Mouse (Mus musculus) kidney, adult 11 months (tissue): ENCODE data around the gene Thbs4.
A peak's percentile ranks its signal among the peaks of the same experiment; 100 is the strongest.

Source experiments
- DNase-seq: peaks from one replicate; pipeline ENCODE4 v3.0.0; 2022

Thbs4 gene

DNA sequence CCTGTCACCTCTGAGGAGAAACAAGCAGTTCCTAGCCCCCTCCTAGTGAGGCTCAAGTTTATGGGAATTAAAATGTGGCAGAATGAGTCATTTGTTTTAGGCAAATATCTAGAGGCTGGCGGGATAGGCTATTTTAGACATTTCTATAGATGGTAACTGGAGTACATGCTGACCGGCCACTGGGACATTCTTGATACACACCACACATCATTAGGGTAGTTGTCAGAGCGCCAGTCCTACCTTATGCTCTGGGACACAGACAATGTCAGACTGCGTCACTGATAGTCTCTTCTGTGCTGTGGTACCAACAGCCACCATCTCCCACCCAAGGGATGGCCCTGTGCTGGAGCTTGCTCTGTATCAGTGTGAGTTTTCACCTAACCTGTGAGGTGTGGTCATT is 35.5 kb downstream of the Thbs4 start:
- no peak for DNase-seq

DNA sequence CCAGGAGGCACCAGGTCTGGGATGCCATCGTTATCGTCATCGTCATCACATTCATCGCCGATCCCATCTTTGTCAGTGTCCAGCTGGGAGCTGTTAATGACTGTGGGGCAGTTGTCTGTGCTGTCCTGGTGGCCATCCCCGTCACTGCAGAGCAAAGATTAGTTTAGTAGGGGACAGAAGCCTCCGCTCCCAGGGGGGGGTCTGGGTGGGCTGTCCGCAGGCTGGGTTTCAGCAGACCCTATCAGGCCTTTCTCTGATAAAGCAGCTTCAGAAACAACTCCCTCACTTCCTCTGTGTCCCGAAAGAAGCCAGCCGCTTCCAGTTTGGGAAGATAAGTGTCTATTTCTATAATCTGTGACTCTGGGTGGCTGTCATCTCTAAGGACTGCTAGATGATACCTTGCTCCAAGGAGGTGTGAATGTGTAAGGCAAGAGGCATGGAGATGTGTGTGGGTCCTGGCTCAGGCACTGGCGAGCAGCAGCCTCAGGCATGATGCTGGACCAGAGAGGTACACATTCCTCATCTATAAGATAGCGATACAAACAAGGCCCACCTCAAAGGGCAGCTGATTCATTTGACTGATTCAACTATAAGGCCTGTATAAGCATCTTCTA is 36.5 kb downstream of the Thbs4 start:
- no peak for DNase-seq

DNA sequence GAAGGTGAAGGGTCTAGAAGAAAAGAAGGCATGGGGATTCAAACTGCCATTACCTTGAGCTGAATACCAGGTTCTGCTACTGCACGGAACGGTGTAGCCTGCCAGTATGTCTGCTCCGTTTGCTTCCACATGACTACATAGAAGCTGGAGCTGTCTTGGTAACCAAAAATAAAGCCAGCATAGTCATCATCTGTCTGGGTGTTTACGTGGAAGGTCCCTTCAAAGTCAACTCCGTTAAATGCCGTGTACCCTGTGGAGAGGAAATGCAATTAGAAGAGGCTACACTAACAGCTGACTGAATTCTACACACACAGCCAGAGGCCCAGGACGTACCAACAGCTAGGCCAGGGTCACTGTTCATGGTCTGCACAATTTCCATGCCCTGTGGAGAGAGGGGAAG is 39.6 kb downstream of the Thbs4 start:
- no peak for DNase-seq

DNA sequence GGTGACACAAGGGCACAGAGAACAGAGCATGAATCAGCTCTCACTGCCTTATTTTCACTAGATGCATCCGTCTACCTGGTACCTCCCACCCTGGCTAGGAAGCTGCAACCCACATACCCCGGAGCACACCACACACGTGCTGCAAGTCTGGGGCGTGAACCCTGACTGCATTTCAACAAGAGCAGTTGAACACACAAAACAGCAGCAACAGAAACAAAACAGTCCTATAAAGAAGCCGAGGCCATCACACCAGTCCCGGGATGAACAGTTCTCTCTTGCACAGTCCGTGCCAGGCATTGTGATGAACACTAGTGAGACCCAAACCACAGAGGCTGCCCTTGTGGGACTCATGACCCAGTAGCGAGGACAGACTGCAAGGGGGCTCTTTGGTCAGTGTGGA is 40.9 kb downstream of the Thbs4 start:
- DNase-seq, result no peak

DNA sequence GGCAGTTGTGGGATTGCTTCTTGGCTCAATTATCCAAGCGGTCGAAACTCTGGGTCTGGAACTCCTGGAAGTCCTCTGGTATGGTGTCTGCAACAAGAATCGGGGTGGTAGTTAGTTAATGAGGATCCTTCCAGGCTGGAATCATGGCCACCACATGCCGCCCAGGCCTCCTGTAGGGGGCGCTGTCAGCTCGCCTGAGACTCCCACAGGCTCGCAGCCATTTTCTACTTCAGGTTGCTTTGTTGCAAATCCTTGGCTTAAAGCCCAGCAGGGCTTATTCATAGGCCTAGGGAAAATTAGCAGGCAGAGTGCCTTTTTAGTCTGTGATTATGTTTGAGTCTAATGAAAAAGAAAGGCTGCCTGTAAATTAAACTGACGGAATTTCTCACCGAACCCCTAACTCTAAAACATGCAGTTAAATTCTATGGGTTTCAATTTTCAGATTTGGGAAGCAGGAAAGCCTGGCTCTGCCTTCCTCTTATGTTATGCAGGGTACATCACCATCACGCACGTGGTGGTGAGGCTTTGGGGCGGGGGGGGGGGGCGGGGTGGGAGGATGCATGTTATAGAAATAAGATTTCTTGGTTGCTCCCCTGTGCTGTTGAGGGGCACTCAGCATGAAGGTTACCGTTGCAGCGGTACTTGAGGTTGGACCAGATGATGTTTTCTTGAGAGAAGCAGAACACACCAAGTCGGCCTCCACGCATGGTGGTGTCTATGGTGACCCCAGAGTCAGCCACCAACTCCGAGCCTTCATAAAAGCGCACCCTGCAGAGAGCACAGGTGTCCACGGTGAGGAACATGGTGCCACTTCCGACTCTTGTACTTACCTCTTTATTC is 42.7 kb downstream of the Thbs4 start:
- peak; percentile 50 for DNase-seq

DNA sequence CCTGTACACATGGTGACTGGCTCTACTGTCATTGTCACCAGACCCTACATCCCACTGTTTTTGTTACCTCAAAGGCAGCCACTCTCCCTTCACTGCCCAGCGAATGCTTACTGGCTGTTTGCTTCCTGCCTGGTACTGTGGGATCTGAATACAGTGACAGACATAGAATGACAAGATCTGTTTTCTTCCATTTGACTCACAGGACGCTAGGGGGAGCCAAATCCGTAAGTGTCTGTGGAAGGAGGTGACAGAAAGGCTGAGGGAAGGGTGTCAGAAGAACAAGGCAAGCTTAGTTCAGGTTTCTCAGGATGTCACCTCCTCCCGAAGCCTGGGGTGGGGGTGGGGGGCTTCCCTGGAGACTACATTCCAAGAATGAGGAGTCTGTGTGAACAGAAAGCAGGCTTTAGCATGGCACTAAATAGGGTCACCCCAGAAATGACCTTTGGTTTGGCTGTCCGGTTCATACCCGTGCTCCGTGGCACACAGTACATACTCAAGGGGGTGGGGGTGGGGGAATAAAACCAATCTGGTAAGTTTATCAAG is 43.6 kb downstream of the Thbs4 start:
- peak; percentile 26 for DNase-seq

DNA sequence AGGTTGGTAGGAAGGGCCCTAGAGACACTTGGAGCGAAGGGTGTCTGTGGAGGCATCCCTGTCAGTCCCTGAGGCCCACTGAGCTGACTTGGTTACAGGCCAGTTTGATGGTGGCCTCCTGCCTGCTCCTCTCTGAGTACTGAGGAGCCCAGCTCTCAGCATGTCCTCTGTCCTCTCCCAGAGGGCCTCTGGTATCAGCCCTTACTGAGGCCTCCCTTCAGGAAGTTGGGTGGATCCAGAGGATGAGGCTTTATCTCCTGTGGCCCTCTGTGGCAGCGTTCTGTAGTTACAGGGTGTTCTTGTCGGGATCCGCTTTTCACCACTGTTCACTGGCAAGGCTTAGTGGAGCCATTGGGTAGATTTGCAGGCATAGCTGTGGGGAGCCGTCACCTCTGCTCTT is 51.3 kb downstream of the Thbs4 start:
- no peak for DNase-seq

DNA sequence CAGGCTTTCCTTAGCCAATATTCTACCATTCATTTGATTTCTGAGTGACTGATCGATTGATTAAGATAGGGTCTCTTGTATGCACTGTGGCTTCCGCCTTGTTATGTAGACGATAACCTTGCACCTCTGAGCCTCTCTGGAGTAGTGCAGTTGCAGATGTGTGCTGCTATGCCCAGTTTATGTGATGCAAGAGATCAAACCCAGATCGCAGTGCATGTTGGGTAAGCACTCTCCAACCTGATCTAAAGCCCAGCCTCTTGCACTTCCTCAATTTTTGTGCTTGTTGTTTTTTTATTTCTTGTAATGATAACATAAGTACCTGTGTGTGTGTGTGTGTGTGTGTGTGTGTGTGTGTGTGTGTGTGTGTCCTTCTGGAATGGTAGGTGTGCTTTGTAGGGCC is 51.7 kb downstream of the Thbs4 start:
- no peak for DNase-seq

DNA sequence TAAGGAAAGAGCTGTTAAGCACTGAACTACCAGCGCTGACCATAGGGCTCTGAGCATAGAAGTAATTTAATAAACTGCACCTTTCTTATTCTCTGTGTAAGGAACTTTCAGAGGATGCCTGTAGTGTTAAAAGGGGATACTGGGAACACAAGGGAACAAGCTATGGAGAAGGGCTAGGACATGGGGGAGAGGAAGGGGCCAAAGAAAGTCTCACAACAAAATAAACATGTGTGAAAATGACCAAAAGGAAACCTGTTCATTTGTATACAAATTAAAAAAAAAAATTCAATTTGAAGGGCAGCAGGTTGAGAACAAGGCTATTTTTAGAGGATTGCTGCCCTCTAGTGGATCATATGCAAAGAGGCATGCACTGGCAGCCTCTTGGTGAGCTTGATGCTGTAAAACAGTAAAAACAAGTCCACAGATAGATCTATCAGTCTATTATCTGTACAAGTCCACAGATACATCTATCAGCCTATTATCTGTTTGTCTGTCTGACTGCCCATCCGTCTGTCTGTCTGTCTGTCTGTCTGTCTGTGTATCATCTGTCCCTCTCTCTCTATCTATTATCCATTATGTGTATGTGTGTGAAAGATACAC is 53.8 kb downstream of the Thbs4 start:
- peak; percentile 11 for DNase-seq

DNA sequence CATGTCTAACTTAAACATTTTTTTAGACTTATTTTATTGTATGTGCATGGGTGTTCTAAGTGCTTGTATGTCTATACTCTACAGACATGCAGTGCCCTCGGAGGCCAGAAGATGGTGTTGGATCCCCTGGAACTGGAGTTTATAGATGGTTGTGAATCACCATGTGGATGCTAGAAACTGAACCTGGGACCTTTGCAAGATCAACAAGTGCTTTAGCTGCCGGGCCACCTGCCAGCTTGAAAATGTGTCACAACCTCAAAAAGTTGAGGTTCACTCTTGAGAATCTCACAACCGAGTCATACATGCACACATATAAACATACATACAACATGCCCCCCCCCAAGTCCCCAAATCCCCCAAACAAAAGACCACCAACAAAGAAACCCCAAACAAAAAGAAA is 54.8 kb downstream of the Thbs4 start:
- no peak for DNase-seq

DNA sequence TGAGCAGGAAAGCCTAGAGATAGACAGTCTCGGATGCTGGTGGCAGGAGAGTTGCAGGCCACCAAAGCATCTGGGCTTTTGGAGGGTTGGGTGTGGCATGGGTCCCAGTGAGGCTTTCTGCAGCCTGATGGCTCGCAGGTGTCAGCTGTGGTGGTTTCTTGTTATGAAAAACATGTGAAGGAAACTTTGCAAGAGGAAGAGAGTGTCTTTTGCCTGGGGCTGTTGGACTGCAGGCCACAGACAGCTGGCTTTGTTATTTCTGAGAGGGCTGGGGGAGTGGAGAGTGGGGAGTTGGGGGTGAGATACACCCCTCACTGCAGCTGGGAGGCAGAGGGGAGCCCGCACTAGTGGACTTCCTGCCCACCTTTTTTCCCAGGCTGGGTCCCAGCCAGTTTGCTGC is 55.8 kb downstream of the Thbs4 start:
- DNase-seq, result no peak

DNA sequence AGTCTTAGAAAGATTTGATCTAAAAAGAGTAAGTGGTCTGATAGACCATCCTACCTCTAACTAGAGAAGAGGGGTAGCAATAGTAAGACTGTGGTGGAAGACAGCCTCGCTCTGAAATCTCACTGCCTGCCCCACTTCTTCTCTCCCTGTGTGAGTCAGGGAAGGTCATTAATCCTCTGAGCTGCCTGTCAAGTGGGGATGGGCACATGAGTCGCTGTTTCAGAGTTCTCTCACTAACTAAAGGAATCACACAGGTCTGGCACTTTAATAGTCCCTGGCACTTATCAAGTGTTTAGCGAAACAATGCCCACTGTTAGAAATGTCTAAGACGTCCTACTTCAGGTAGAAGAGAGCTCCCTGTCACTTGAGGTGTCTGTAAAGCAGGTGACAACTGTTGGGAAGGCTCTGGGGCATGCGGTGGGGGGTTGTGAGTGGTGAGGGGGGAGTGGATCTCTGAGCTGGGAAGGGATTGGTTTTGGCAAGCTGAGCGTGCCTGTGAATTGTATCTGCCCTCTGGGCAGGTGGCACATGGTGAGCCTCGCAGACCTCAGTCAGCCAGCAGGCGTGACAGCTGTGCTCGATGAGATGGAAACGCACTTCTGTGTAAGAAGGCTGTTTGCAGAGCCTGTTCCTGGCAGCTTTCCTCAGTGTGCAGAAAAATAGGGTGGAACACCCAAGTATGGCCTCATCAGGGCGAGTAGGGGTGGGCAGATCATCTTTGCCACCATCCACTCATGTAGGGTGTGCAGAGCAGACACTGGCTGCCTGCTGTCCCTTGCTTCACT is 57.9 kb downstream of the Thbs4 start:
- DNase-seq, result no peak

DNA sequence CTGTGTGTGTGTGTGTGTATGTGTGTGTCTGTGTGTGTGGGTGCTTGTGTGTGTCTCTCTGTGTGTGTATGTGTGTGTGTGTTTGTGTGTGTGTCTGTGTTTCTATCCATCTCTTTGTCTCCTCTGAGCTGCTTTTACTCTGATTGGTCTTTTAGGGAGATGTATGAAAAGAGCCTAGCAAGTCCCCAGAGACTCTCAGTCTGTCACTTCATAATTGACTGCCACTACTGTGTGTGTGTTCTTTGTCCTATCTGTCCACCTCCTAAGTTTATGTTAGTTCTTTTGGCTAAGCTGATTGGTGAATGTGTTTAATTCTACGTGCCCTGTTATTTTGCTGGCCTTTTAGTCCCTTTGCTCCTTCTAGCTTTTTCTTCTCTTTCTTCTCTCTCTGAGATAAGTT is 58.9 kb downstream of the Thbs4 start:
- DNase-seq, result no peak

DNA sequence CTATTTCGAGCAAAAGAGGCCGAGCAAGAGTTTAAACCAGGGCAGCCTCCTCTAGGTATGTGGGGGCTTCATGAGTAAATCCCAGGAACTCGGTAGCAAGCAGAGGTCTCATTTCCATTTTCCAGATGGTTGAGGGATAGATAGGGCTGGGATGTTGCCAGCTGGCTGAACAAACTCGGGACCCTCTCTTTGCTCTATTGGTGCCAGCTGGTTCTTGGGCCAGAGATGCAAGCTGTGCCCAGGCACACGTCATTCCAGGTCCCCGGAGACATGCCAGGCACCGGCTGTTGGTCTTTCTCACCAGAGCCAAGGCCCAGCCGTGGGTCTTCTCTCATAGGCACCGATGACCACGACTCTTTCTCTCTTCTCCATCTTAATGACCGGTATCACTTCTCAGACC is 60.9 kb downstream of the Thbs4 start:
- no peak for DNase-seq

DNA sequence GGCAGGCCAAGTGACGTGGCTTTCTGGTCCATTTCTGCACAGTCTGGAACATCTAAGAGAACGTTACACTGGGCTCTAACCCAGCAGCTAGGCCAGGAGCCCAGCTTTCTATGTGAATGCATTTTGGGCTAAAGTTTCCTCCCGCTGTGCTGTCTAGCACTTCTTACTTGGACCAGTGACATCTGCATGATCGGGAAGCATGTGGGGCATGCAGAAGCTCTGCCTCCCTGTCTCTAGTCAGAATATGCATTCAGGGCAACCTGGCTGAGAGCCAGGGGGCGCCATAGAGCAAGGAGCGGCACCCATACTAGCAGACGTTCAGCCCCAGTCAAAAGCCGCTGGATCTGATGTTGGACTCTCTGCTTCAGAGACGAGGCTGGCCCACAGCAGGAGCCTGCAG is 61.4 kb downstream of the Thbs4 start:
- DNase-seq, result no peak

DNA sequence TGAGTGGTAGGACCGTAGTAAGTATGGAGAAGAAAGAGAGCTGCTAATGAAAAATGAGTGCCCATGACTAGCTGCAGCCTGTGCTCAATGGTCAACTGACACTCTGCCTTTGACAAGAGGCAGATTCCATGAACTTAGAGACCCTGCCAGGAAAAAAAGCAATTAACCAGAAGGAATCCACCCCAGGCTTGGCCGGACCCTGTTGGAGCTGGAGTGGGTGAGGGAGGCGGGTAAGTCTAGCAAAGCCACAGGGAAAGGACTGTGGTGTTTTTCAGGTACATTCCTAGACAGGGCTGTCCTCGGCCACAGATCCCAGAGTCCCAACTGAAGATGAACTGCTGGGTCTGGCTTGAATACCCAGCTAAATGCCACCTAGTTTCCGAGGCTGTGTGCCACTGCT is 61.8 kb downstream of the Thbs4 start:
- no peak for DNase-seq

DNA sequence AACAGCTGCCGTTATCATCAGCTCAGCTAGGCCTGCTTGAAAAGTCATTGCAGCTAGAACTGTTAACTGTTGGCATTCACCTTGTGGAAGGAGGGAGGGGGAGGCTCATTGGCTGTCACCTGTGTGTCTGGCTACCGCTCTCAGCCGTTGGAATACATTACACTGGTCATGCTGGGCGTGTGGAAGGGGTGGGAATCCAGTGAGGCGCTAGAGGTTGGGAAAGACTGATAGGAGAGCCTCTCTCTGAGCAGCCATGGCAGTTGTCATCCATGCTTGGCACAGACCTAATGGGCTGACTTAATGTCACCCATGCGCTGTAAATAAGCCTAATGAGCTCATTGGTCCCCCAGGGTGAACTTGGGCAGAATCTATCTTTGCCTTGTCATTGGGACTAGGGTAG is 62.8 kb downstream of the Thbs4 start:
- no peak for DNase-seq

DNA sequence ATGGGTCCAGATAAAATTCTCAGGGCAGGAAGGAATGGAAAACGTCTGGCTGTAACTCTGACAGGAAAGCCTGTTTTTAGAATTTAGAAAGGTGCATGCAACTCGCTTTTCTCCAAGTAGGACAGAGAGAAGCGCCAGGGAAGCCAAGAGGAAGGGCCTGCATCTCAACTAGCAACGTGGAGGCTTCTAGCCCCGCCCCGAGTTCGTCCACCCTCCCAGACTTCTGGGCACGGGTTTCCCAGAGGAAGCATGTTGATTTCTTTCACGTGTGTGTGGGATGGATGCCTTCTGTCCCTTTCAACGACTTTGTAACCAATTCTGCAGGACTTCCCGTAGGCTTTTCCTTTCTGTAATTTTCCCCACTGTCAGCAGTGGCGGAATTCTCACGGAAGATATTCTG is 64.8 kb downstream of the Thbs4 start:
- no peak for DNase-seq

DNA sequence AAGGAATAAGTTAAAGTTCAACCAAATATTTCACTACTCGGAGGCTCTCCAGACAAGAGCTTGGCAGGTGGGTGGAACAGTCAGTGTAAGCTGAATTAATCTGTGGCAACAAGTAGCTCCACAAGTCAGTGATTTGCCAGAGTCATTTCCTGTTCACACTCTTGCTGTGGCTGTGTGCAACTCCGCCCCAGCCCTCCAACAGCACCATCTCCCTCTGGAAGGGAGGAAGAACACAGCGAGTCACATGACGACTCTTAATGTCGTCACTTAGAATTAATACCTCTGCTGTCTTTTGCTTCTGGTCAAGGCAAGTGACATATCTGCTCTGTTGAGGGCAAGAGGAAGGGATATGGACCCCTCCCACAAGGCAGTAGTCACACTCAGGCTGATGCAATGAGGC is 72.2 kb downstream of the Thbs4 start:
- no peak for DNase-seq

DNA sequence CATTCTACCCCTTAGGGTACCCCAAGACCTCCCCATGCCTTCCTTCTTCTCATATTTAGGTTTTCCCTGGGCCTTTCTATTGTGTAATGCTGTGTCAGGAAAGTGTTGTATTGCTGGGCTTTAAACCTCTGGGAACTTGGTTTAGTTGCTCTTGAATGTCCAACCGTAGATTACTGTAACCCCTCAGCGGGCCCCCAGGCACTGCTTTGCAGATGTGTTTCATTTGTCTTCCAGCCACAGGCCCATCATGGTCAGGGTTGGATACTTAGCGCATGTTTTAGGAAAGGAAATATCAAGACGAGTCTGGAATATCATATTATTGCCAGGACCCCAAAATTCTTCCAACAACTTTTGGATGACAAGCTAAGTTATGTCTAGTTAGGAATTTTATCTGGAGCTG is 73.6 kb downstream of the Thbs4 start:
- DNase-seq, result no peak

DNA sequence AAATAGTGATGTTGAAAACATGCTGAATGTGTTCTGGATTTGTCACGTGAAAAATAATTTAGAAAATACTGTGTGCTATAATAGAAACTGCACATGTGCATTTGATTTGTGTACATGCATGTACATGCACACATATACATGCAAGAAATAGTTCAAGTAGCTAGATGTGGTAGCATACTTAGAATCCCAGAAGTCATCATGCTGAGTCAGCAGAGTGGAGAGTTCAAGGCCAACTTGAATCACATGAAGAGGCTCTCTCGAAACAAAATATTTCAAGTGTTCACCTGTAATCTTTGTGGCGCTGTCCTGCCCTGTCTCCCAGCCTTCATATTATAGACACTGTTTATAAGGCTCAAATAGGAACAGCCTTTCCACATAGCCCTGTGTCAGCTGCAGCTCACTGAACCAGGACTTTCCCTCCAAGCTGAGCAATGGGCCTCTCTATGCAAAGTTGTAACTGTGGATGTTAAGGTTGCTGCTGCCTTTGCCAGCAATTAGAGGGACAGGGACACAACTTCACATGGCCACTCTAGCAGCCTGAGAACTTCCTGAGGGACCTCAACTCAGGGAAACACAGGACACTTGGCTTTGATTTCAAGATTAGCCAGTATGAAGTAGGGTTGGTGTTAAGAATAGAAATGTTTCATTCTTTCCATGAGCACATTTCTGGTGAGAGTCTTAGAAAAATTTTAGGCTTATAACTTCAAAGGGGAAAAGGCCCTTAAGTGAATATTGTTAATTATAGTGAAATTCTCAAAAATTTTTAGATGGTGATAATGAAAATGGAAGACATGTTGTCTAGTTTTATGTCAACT is 76.6 kb downstream of the Thbs4 start:
- no peak for DNase-seq

DNA sequence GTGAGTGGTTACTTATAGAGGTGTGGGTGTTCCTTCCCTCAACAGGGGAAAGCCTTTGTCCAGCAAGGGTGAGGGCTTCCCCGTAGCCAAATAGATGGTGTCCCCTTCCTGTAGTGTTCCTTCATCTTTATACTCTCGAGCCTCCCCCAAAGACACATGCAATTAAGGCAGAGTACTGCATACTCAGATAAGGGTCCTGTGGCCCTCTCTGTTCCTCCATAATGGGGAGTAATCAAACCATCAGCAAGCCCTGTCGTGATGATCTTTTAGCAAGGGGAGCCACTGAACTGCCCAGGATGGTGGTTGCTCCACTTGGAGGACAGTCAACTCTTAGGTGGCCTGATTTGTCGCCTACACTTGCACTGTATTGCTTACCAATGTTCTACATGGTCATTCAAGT is 82.0 kb downstream of the Thbs4 start:
- no peak for DNase-seq

DNA sequence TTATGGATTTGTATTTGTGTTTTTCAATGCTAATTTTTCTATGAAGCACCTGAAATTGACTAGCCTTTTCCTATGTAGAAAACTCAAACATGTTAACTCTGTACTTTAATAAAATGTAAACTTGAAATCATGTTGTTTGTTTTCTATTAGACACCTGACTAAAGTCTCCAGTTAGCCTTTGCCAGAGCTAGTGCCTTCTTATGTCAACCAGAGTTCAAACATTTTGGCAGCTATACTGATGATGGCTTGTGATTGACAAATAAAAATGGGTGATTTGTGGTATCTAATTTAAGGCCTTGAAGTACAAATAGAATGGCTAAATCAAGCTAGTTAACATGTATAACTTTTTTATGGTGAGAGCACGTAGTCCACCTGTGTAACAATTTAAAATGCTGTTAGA is 82.8 kb downstream of the Thbs4 start:
- no peak for DNase-seq
